In genomic region chr8:88906244-88906643, GRCm38 (mm10) we compare ENCODE assay signal across 21 mouse cellular contexts.
DNase-seq lines count a peak whose midpoint lies in the region; ATAC-seq and TF ChIP-seq lines count a peak whose summit lies in the region.
"Had no signal": no experiment of that assay in that cellular context is flagged by ENCODE, and none has a peak within 500 bp of the region (broad histone marks: within the 10 kb centered on the region; RNA-seq: fewer than 3 reads in every experiment).

No protein-coding gene starts in this region.

- DNase-seq in embryonic facial prominence, embryonic 11.5 days (ENCODE audit: low spot score), result peak; percentile 8
- DNase-seq in embryonic facial prominence, embryonic 10.5 days (ENCODE audit: low spot score), result no peak
- DNase-seq in kidney, adult 2 months, result peak; percentile 34
- DNase-seq in midbrain, embryonic 11.5 days (ENCODE audit: low spot score, missing footprints), result peak; percentile 53
- DNase-seq in midbrain, embryonic 14.5 days, result no peak
- peak; percentile 28 to 47 for DNase-seq in kidney, postnatal 36 days
- DNase-seq in gastrocnemius, postnatal 10 days, result no peak
- DNase-seq: adrenal gland, adult 8-10 months; cerebellum, adult 11 months; gastrocnemius, adult 2 months; heart, postnatal 14 days; left cerebral cortex, postnatal 4 days; lung, postnatal 4 days had no signal

- peak; percentile 54 for TF ChIP-seq CTCF in kidney, adult 2 months (conservative IDR thresholded peaks at IDR 0.05; ENCODE audit: insufficient read depth, insufficient read length, low read depth, low read length)

- ATAC-seq in embryonic facial prominence, embryonic 11.5 days (replicated peaks; ENCODE audit: insufficient number of reproducible peaks, low FRiP score, low TSS enrichment, low read depth), result no peak
- no peak for ATAC-seq in kidney, embryonic 15.5 days (replicated peaks; ENCODE audit: low FRiP score)
- ATAC-seq in midbrain, embryonic 11.5 days (ENCODE audit: low FRiP score), result no peak
- no peak for ATAC-seq in midbrain, embryonic 14.5 days (ENCODE audit: low FRiP score, low TSS enrichment)
- ATAC-seq: CD4-positive, CD25-positive, alpha-beta regulatory T cell, adult 4 months had no signal

- no peaks in the 10 kb centered on the region for H3K9me3 ChIP-seq in embryonic facial prominence, embryonic 11.5 days (replicated peaks; ENCODE audit: control insufficient read depth, low read length)
- H3K9me3 ChIP-seq in embryonic facial prominence, embryonic 10.5 days, result no peaks in the 10 kb centered on the region
- H3K9me3 ChIP-seq in kidney, embryonic 15.5 days (replicated peaks), result no peaks in the 10 kb centered on the region
- no peaks in the 10 kb centered on the region for H3K9me3 ChIP-seq in midbrain, embryonic 11.5 days (ENCODE audit: control insufficient read depth, low read length)
- no peaks in the 10 kb centered on the region for H3K9me3 ChIP-seq in midbrain, embryonic 14.5 days (ENCODE audit: control insufficient read depth, low read length)
- H3K9me3 ChIP-seq: embryonic facial prominence, embryonic 13.5 days; hindbrain, embryonic 13.5 days; liver, embryonic 15.5 days; midbrain, embryonic 10.5 days; neural tube, embryonic 15.5 days had no signal

- H3K27me3 ChIP-seq in embryonic facial prominence, embryonic 11.5 days (ENCODE audit: control insufficient read depth, insufficient read depth, low read length), result no peaks in the 10 kb centered on the region
- no peaks in the 10 kb centered on the region for H3K27me3 ChIP-seq in embryonic facial prominence, embryonic 10.5 days (replicated peaks; ENCODE audit: low read depth, poor library complexity, severe bottlenecking)
- no peaks in the 10 kb centered on the region for H3K27me3 ChIP-seq in kidney, adult 2 months (replicated peaks; ENCODE audit: control insufficient read depth, insufficient read depth, low read length)
- peaks cover 7% of the 10 kb centered on the region; the same call in 1 of the 2 replicates for H3K27me3 ChIP-seq in kidney, embryonic 15.5 days
- no peaks in the 10 kb centered on the region for H3K27me3 ChIP-seq in midbrain, embryonic 11.5 days (ENCODE audit: control insufficient read depth, insufficient read depth, low read length)
- H3K27me3 ChIP-seq in midbrain, embryonic 14.5 days (ENCODE audit: control insufficient read depth, insufficient read depth, low read length), result no peaks in the 10 kb centered on the region
- H3K27me3 ChIP-seq: embryonic facial prominence, embryonic 13.5 days; liver, embryonic 15.5 days; neural tube, embryonic 15.5 days had no signal

- H3K4me2 ChIP-seq in embryonic facial prominence, embryonic 11.5 days (ENCODE audit: low read depth, low read length), result no peak overlapping the region
- H3K4me2 ChIP-seq in kidney, embryonic 15.5 days, result no peak overlapping the region
- no peak overlapping the region for H3K4me2 ChIP-seq in midbrain, embryonic 11.5 days
- no peak overlapping the region for H3K4me2 ChIP-seq in midbrain, embryonic 14.5 days (ENCODE audit: low read length)
- H3K4me2 ChIP-seq: embryonic facial prominence, embryonic 13.5 days; hindbrain, embryonic 13.5 days; liver, embryonic 15.5 days; neural tube, embryonic 15.5 days had no signal

- no peak overlapping the region for H3K4me3 ChIP-seq in embryonic facial prominence, embryonic 11.5 days (ENCODE audit: low read depth, low read length)
- no peak overlapping the region for H3K4me3 ChIP-seq in embryonic facial prominence, embryonic 10.5 days
- no peak overlapping the region for H3K4me3 ChIP-seq in kidney, adult 2 months (ENCODE audit: insufficient read depth, low read depth, low read length)
- H3K4me3 ChIP-seq in kidney, embryonic 15.5 days (replicated peaks), result no peak overlapping the region
- H3K4me3 ChIP-seq in midbrain, embryonic 11.5 days (ENCODE audit: low read depth, low read length), result no peak overlapping the region
- H3K4me3 ChIP-seq in midbrain, embryonic 14.5 days (replicated peaks; ENCODE audit: low read depth, low read length), result no peak overlapping the region
- H3K4me3 ChIP-seq: embryonic facial prominence, embryonic 13.5 days; gastrocnemius, adult 2 months; hindbrain, embryonic 13.5 days; liver, embryonic 15.5 days; midbrain, embryonic 10.5 days; myocyte; neural tube, embryonic 15.5 days had no signal

- H3K9ac ChIP-seq in embryonic facial prominence, embryonic 11.5 days (replicated peaks; ENCODE audit: low read length), result no peak overlapping the region
- H3K9ac ChIP-seq in kidney, embryonic 15.5 days, result no peak overlapping the region
- no peak overlapping the region for H3K9ac ChIP-seq in midbrain, embryonic 11.5 days (ENCODE audit: low read length)
- no peak overlapping the region for H3K9ac ChIP-seq in midbrain, embryonic 14.5 days (replicated peaks; ENCODE audit: low read length)
- H3K9ac ChIP-seq: embryonic facial prominence, embryonic 13.5 days; hindbrain, embryonic 13.5 days; liver, embryonic 15.5 days; neural tube, embryonic 15.5 days had no signal

- no peak for TF ChIP-seq POLR2A in kidney, adult 2 months (IDR thresholded peaks at IDR 0.05; ENCODE audit: low read depth, low read length)

- WGBS in embryonic facial prominence, embryonic 11.5 days, result 85% methylated on average over 6 of the region's 6 CpGs
- 87% methylated on average over 6 of the region's 6 CpGs for WGBS in embryonic facial prominence, embryonic 10.5 days
- WGBS in kidney, adult 2 months, result 76% methylated on average over 6 of the region's 6 CpGs
- 84% methylated on average over 6 of the region's 6 CpGs for WGBS in kidney, embryonic 15.5 days
- WGBS in midbrain, embryonic 11.5 days, result 91% methylated on average over 6 of the region's 6 CpGs
- 92% methylated on average over 6 of the region's 6 CpGs for WGBS in midbrain, embryonic 14.5 days

- no peak overlapping the region for H3K27ac ChIP-seq in embryonic facial prominence, embryonic 11.5 days (replicated peaks; ENCODE audit: low read depth, low read length)
- H3K27ac ChIP-seq in embryonic facial prominence, embryonic 10.5 days (replicated peaks), result no peak overlapping the region
- H3K27ac ChIP-seq in kidney, adult 2 months (ENCODE audit: insufficient read depth, low read depth, low read length), result no peak overlapping the region
- H3K27ac ChIP-seq in kidney, embryonic 15.5 days, result no peak overlapping the region
- no peak overlapping the region for H3K27ac ChIP-seq in midbrain, embryonic 11.5 days (ENCODE audit: low read depth, low read length)
- H3K27ac ChIP-seq in midbrain, embryonic 14.5 days (replicated peaks; ENCODE audit: low read depth, low read length), result no peak overlapping the region
- H3K27ac ChIP-seq: embryonic facial prominence, embryonic 13.5 days; gastrocnemius, adult 2 months; hindbrain, embryonic 13.5 days; liver, embryonic 15.5 days; midbrain, embryonic 10.5 days; neural tube, embryonic 15.5 days had no signal

- H3K4me1 ChIP-seq in embryonic facial prominence, embryonic 11.5 days (ENCODE audit: control insufficient read depth, insufficient read depth, low read length), result no peaks in the 10 kb centered on the region
- H3K4me1 ChIP-seq in embryonic facial prominence, embryonic 10.5 days, result peaks cover 8% of the 10 kb centered on the region
- H3K4me1 ChIP-seq in kidney, adult 2 months (ENCODE audit: control insufficient read depth, insufficient read depth, low read length), result no peaks in the 10 kb centered on the region
- peaks cover 17% of the 10 kb centered on the region for H3K4me1 ChIP-seq in kidney, embryonic 15.5 days
- no peaks in the 10 kb centered on the region for H3K4me1 ChIP-seq in midbrain, embryonic 11.5 days (ENCODE audit: control insufficient read depth, insufficient read depth, low read length)
- H3K4me1 ChIP-seq in midbrain, embryonic 14.5 days (ENCODE audit: control insufficient read depth, insufficient read depth, low read length), result 0 out of 2 replicates have a peak, but pooled peaks cover 4% of the 10 kb centered on the region
- H3K4me1 ChIP-seq: embryonic facial prominence, embryonic 13.5 days; liver, embryonic 15.5 days had no signal

- H3K36me3 ChIP-seq in embryonic facial prominence, embryonic 11.5 days (replicated peaks; ENCODE audit: control insufficient read depth, insufficient read depth, low read depth, low read length), result no peaks in the 10 kb centered on the region
- no peaks in the 10 kb centered on the region for H3K36me3 ChIP-seq in embryonic facial prominence, embryonic 10.5 days (replicated peaks)
- H3K36me3 ChIP-seq in kidney, adult 2 months (ENCODE audit: control insufficient read depth, insufficient read depth, low read length), result no peaks in the 10 kb centered on the region
- no peaks in the 10 kb centered on the region for H3K36me3 ChIP-seq in kidney, embryonic 15.5 days
- H3K36me3 ChIP-seq in midbrain, embryonic 11.5 days (ENCODE audit: control insufficient read depth, insufficient read depth, low read length), result no peaks in the 10 kb centered on the region
- H3K36me3 ChIP-seq in midbrain, embryonic 14.5 days (ENCODE audit: control insufficient read depth, insufficient read depth, low read length), result no peaks in the 10 kb centered on the region
- H3K36me3 ChIP-seq: embryonic facial prominence, embryonic 13.5 days; hindbrain, embryonic 13.5 days; liver, embryonic 15.5 days; midbrain, embryonic 10.5 days; neural tube, embryonic 15.5 days had no signal

Comparison
In these comparisons a context has a peak if more than half of its experiments do, and no peak if none do; other contexts are left out.
1. DNase-seq: peak in embryonic facial prominence, embryonic 11.5 days (single experiment), kidney, adult 2 months (single experiment), midbrain, embryonic 11.5 days (single experiment) and kidney, postnatal 36 days (2 of 2); none in embryonic facial prominence, embryonic 10.5 days (single experiment), midbrain, embryonic 14.5 days (single experiment) and gastrocnemius, postnatal 10 days (single experiment).